24 mouse cellular contexts compared by ENCODE assay signal in the genomic region with DNA sequence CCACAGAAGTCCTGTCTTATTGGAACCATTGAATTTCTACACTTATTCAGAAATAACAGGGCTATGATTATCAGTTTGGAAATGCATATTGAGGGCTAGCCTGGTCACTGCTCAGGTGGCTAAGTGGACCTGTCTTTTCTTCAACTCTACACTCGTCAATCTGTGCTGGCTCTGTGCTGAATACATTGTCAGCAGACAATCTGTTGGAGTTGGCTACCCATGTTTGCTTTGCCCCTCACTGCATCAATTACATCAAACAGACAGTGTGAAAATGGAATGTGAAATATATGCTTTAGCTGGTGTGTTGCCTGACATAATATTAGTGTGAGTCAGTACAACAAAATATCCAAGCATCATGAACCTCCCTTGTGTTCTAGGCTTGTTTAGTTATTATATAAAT.
DNase-seq lines count a peak whose midpoint lies in the region; ATAC-seq and TF ChIP-seq lines count a peak whose summit lies in the region.
"Had no signal": no experiment of that assay in that cellular context is flagged by ENCODE, and none has a peak within 500 bp of the region (broad histone marks: within the 10 kb centered on the region; RNA-seq: fewer than 3 reads in every experiment).

No protein-coding gene starts in this region.

- no peaks in the 10 kb centered on the region for H3K9me3 ChIP-seq in forebrain, embryonic 15.5 days
- no peaks in the 10 kb centered on the region for H3K9me3 ChIP-seq in forebrain, embryonic 10.5 days
- H3K9me3 ChIP-seq: embryonic facial prominence, embryonic 12.5 days; G1E; heart, embryonic 15.5 days; kidney, embryonic 15.5 days; liver, embryonic 12.5 days had no signal

- no peak overlapping the region for H3K4me3 ChIP-seq in cerebellum, adult 2 months (replicated peaks; ENCODE audit: insufficient read depth, low read depth, low read length)
- H3K4me3 ChIP-seq in forebrain, embryonic 15.5 days: no peak overlapping the region
- H3K4me3 ChIP-seq in forebrain, embryonic 10.5 days: no peak overlapping the region
- H3K4me3 ChIP-seq: embryonic facial prominence, embryonic 12.5 days; heart, embryonic 15.5 days; kidney, embryonic 15.5 days; liver, embryonic 12.5 days had no signal

- peak; percentile 31 to 69 for DNase-seq in cerebellum, adult 2 months
- no peak for DNase-seq in cerebellum, adult 11-12 months
- no peak for DNase-seq in forebrain, embryonic 10.5 days (ENCODE audit: extremely low spot score, low spot score)
- peak; percentile 20 to 59 for DNase-seq in cerebellum, postnatal 14 days
- DNase-seq in thymus, postnatal 0 days (ENCODE audit: low spot score): no peak
- DNase-seq: adrenal gland, postnatal 14 days; embryo, embryonic 11 days; kidney, adult 18-20 months; kidney, postnatal 25 days; liver, postnatal 0 days; lung, postnatal 36 days; right cerebral cortex, postnatal 25 days; spleen, adult 18-20 months; thymus, postnatal 25 days had no signal

- TF ChIP-seq CTCF in cerebellum, adult 2 months (IDR thresholded peaks at IDR 0.05; ENCODE audit: borderline replicate concordance, insufficient read depth, low read depth, low read length): no peak

- no peak overlapping the region for H3K4me2 ChIP-seq in forebrain, embryonic 15.5 days (replicated peaks)
- H3K4me2 ChIP-seq: embryonic facial prominence, embryonic 12.5 days; heart, embryonic 15.5 days; kidney, embryonic 15.5 days; liver, embryonic 12.5 days; midbrain, embryonic 11.5 days had no signal

- peaks cover 14% of the 10 kb centered on the region; the same call in 1 of the 2 replicates for H3K4me1 ChIP-seq in cerebellum, adult 2 months (ENCODE audit: control insufficient read depth, insufficient read depth, low read length)
- peaks cover 13% of the 10 kb centered on the region for H3K4me1 ChIP-seq in forebrain, embryonic 15.5 days
- H3K4me1 ChIP-seq in forebrain, embryonic 10.5 days: 0 out of 2 replicates have a peak, but pooled peaks cover 4% of the 10 kb centered on the region
- H3K4me1 ChIP-seq: embryonic facial prominence, embryonic 12.5 days; heart, embryonic 15.5 days; kidney, embryonic 15.5 days; liver, embryonic 12.5 days had no signal

- H3K9ac ChIP-seq in forebrain, embryonic 15.5 days (replicated peaks): no peak overlapping the region
- H3K9ac ChIP-seq: embryonic facial prominence, embryonic 12.5 days; heart, embryonic 15.5 days; kidney, embryonic 15.5 days; liver, embryonic 12.5 days; liver, postnatal 0 days had no signal

- no peaks in the 10 kb centered on the region for H3K36me3 ChIP-seq in forebrain, embryonic 15.5 days
- H3K36me3 ChIP-seq in forebrain, embryonic 10.5 days (replicated peaks): no peaks in the 10 kb centered on the region
- H3K36me3 ChIP-seq: embryonic facial prominence, embryonic 12.5 days; G1E; heart, embryonic 15.5 days; kidney, embryonic 15.5 days; liver, embryonic 12.5 days had no signal

- H3K27ac ChIP-seq in cerebellum, adult 2 months (ENCODE audit: insufficient read depth, low read length): peak overlapping the region; percentile 91; the same call in 1 of the 2 replicates
- 0 out of 2 replicates have a peak overlapping the region, but pooled peaks have one; percentile 15 for H3K27ac ChIP-seq in forebrain, embryonic 15.5 days (replicated peaks)
- no peak overlapping the region for H3K27ac ChIP-seq in forebrain, embryonic 10.5 days
- H3K27ac ChIP-seq: embryonic facial prominence, embryonic 12.5 days; heart, embryonic 15.5 days; kidney, embryonic 15.5 days; liver, embryonic 12.5 days had no signal

- no peaks in the 10 kb centered on the region for H3K27me3 ChIP-seq in cerebellum, adult 2 months (ENCODE audit: control insufficient read depth, insufficient read depth, low read length)
- H3K27me3 ChIP-seq in forebrain, embryonic 15.5 days: no peaks in the 10 kb centered on the region
- H3K27me3 ChIP-seq in forebrain, embryonic 10.5 days (ENCODE audit: poor library complexity, severe bottlenecking): no peaks in the 10 kb centered on the region
- H3K27me3 ChIP-seq: embryonic facial prominence, embryonic 12.5 days; heart, embryonic 15.5 days; kidney, embryonic 15.5 days; liver, embryonic 12.5 days had no signal

- TF ChIP-seq POLR2A in cerebellum, adult 2 months (IDR thresholded peaks at IDR 0.05; ENCODE audit: borderline replicate concordance, insufficient read depth, low read length): no peak

- WGBS in cerebellum, adult 2 months: 28% methylated on average over 1 of the region's 1 CpGs
- 40% methylated on average over 1 of the region's 1 CpGs for WGBS in forebrain, embryonic 15.5 days
- WGBS in forebrain, embryonic 10.5 days: 65% methylated on average over 1 of the region's 1 CpGs

- ATAC-seq in forebrain, embryonic 15.5 days (replicated peaks): peak; percentile 71
- ATAC-seq in granulocyte monocyte progenitor cell, adult 5-6 weeks (replicated peaks; ENCODE audit: poor library complexity, severe bottlenecking): no peak
- ATAC-seq: hindbrain, embryonic 16.5 days; liver, embryonic 12.5 days; liver, postnatal 0 days; midbrain, embryonic 16.5 days had no signal

Comparison
In these comparisons a context has a peak if more than half of its experiments do, and no peak if none do; other contexts are left out.
1. DNase-seq: peak in cerebellum, adult 2 months (2 of 2) and cerebellum, postnatal 14 days (2 of 2); none in cerebellum, adult 11-12 months (single experiment), forebrain, embryonic 10.5 days (single experiment) and thymus, postnatal 0 days (single experiment).